Mouse (Mus musculus) fibroblast of lung, adult 2 months (primary cell): ENCODE results near the gene Bcat1.

Source experiments
- DNase-seq: peaks from one replicate; pipeline ENCODE4 v3.0.0-alpha.2; 2011; ENCODE audit warnings: low read depth

Bcat1 gene

DNA sequence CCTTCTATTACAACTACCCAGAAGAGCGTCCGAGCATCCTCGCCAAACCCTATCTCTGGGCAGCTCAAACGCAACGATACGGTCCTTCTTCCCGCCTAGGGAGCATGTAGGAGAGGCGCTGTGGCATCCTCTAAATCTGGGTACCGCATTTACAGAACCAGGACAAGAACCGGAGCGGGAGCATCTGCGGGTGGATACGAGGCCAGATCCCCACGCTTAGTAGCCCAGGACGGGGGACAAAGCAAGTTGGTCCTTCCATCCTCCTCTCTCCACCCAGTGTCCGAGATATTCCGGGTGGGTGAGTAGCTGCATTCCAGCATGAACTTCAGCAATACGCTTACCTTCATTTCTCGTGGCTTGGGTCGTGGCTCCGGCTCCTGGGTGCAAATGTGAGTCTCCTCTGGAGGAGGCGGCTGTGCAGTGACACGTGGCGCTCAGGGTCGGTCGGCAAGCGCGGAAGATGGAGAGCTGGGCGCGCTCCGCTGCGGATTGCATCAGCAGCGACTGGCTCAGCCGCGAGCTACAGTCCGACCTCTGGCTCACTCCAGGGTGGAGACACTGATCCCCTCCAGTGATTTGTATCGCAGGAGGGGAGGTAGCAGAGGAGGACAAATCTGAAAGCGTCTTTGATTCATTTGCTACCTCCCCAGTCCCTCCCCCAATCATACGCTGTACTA lies at the start of gene Bcat1:
Bcat1 (minus strand) TSS at position 637 of the 677 bp plus-strand sequence.
- DNase-seq = no peak

DNA sequence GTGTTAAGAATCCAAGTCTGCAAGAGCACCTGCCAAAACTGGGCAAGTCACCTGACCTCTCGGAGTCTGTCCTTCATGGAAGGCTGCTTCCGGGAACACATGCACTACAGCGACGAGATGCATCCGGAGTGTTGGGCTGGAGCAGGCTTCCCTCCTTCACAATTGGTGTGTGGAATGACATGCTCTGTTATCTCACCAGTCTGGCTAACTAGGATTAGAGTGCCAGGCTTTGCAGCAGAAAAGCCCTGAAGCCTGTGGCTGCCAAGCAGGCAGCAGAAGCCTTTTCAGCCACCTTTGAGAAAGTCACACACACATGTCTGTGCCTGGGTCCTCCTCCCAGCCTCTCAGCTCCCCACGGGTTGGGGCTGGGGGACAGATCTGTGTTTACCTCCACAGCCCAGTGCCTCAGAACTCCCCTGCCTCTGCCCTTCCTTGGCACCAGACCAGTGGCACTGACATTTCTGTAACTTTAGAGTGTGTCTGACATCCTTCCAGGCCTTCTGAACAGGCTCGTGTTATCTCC lies 49.7 kb upstream of the Bcat1 start:
- no peak for DNase-seq

DNA sequence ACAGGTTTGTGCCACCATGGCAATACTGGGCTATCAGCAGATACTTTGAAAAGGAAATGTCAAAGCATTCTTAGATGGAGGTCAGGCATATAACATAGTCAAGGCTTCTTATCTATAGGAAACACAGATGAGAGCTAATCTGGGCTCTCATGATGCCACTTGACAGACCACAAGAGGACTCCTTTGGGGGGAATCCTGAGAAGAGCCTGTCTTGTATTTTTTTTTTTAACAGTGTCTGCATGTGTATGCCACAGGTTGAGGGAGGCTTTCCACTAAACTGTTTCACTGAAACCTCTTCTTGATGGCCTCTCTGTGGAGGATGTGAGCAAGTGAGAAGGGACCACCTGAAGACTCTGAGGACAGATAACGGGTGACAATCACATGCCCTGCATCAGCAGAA lies 48.6 kb upstream of the Bcat1 start:
- DNase-seq = no peak

DNA sequence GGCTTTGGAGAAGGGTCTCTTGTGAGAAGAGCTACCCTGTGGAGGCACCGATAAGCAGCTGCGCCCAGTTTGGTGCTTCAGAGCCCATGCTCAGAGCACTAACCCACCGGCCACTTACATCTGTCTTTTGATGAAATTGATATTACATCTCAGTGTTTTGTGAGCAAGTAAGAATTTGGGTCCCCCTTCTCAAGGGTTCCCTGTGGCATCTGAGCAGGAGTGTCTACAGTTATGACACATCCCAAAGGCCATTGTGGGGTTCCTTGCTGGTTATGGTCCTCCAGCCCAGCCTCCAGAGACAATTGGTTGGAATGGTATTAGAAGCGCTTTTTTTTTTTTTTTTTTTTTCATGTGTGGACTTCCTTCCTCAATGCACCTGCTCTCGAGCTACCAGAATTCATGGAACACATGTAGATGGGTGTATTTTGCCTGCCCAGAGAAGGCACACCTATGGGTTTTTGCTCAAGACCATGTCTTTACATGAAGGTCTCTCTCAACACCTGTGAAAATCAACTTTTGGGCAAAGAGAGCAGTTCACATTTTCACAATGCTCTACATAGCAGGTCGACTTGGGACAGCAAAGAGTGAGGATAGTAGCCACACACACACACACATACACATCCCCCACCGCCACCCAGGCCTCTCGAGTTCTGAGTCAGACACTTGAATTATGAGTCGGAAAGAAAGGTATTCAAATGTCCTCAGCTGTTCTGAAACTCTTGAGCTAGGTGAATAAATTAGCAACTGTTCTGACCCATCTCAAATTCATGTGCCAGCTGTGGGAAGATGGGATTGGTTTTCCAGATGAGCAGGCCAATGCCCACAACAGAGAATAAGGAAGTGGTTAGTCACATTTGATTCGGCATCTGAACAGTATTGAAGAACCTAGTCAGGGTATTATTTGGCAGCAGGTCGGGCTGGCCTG lies 47.4 kb upstream of the Bcat1 start:
- no peak for DNase-seq

DNA sequence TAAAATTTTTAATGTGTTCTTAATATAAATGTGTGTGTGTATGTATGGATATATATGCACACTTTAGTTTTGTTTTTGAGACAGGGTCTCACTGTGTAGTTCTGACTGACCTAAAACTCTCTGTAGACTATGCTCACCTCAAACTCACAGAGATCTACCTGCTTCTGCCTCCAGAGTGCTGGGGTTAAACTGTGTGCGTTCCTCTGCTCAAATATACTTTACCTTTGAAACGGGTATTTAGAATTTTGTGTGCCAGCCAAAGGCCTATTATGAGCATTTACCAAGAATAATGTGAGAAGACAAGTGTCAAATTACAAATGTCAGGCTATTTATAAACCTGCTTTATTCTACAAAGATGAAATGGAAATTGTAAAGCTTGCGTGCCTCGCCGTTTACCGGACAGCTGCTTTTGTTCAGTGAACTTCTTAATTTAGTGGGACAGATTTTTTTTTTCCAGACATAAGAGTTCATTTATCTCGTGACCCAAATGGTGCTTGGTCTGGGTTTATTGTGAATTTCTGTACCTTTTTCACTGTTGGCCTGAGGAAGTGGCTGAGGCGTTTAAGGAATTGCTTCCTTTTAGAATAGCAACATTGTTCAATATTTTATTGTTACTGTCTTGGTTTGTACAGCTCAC lies 46.6 kb upstream of the Bcat1 start:
- no peak for DNase-seq

DNA sequence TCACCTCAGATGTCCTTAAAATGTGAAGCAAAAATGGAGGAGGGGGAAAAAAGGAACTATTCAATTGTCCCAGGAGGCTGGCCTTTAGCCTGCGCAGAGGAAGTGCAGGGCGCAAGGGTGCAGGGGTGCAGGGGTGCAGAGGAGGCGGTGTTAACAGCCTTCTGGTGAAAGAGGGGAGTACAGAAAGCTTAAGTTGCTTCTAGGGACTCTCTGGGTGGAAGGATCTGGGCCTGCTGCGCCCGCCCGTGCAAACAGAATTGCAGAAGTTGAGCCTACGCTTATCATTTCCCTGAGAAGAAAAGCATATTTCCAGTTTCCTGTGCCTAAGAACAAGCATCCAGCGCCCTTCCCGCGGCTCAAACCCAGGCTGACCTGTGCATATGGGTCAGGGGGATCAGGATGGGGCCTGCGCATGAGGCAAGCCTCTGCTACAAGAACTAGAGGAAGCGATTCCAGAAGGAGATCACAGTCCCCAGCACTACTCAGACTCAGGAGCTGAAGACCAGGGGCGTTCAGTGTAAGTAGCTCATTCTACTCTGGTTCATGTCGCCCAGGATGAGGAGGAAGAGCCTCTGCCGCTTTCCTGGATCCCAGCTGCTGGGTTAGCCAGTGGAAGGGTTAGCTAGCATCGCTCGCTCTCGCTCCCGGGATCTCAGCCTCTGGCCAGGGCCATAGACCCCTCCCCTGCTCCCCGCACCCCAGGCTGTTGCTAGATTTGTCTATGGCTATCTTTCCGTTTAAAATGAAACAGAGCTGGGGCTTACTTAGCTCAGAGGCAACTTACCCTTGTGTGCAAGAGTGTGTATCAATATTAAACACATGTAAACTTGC lies 45.8 kb upstream of the Bcat1 start:
- DNase-seq = no peak

DNA sequence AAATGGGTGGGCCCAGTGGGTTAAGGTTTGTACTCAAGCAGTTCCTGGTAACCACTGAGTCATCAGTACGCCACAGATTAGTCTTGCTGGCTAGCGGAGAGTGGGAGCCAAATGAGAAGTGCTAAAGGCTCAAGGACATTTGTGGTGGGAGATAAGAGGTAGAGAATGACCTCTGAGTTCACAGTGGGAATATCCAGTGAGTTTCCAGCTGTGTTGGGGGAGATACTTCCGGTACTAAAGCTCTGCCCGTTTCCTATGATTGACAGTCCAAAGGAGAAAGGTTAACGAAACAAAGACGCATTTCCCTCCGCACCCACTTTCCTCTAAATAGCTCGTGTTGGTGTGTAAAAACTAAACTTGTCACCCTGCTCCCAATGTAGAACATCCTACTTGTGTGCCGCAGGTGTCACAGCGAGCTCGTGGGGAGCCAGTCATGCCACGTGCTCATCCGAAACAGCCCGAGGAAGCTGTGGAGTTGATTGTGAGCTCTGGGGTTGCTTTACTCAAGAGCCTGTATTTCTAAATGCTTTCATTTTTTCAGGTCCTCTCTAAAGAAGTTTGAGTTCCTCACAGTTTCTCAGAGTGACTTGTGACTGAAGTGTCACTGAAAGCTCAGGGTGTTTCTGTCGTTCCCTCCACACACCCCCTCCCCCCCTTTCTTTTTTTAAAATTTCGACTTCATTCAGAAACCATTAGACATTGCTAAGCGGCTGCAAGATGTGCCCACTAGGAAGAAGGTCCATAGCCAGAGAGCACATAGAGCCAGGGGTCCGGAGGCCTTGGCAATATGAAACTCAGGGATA lies 45.0 kb upstream of the Bcat1 start:
- DNase-seq = no peak

DNA sequence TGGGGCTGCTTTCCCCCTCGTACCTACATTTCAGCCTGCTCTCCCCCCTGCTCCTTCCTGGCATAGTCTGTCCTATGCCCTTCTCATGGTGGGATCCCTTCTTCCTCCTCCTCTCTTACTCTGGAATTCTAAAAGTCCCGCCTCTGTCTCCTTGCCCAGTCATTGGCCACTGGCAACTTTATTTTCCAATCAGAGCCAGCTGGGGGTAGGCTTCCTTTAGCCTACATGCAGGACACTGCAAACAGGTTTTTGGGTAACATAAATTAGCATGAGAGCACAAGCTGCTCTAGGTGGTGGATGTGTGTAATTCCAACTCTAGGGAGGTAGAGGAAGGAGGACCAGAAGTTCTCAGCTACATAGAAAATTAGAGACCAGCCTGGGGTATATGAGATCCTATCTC lies 44.1 kb upstream of the Bcat1 start:
- DNase-seq = no peak

DNA sequence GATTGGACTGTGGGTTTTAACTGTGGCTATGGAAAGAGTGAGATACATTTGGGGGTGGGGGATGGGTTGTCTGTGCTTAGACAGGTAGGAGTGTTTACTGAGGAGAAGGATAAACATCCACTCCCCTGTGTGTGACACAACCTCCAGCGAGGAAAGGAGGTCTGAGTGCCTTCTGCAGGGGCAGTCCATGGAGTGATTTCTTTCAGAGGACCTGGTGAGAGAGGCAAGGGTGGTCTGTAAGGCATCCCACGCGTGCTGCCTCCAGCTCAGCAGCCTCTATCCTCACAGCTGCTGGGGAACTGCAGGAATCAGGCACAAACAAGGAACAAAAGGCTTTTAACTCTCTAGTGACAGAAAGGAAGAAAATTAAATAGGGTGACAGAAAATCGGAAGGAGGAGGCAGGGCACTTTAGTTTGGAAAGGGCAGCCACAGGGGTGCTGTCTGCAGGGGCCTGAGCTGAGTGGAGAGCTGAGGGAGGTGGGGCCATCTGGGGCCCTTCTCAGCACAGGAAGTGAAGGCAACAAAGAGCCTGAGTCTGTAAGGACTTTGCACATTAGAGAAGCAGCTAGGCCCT lies 40.2 kb upstream of the Bcat1 start:
- no peak for DNase-seq

DNA sequence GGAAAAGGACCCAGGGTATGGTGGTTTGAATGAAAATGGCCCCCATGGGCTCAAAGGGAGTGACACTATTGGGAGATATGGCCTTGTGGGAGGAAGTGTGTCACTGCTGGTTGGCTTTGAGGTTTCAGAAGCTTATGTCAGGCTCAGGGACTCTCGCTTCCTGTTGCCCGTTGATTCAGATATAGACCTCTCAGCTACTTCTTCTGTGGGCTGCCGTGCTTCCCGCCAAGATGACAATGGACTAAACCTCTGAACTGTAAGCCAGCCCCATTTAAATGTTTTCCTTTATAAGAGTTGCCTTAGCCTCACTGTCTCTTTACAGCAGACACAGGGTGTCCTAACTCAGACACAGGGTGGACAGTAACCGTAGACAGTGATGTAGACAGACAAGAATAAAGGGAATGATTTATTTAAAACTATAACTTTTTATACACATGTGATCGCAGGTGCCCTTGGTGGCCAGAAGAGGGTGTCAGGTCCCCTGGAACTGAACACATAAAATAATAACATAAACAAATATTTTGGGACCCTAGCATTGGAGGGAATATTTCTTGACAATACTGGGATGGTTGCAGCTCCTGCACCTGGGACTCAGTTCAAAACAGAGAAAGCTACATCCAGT lies 39.6 kb upstream of the Bcat1 start, which contains the start of gene Lrmp:
Lrmp (plus strand) TSS at position 178 of the 622 bp plus-strand sequence.
- DNase-seq = no peak

DNA sequence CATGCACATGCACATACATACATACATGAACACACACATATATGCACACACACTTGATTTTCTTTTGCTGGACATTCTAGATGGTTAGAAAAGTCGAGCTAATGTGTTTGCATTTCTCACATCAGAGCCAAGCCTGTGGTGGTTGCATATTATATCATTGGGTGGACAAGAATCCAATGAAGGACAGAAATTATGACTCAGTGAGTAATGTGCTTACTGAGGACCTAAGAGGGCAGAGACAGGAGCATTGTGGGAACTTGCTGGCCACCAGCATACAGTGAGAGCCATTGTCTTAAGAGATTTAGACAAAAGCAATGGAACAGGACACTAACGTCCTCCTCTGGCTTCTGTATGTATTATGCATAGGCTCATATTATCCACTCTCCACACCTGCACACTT lies 38.6 kb upstream of the Bcat1 start:
- DNase-seq = no peak

DNA sequence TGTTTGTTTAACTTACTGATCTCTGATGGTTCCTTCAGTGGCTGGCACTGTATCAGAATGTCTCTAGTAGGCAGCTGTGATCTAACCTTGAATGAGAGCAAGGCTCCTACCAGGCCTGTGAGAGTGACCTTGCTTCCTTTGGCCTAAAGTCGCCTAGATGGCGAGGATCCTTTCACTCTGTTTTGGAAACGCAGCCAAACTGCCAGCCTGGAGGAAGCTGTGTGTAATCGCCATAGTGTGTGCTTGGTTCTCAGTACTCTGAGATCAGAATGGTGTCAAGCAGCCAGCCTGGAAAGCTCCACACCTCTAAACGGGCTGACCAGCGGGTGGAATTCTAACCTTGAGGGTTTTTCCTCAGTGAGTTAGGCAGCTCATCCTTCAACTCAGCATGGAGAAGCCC lies 36.9 kb upstream of the Bcat1 start:
- no peak for DNase-seq

DNA sequence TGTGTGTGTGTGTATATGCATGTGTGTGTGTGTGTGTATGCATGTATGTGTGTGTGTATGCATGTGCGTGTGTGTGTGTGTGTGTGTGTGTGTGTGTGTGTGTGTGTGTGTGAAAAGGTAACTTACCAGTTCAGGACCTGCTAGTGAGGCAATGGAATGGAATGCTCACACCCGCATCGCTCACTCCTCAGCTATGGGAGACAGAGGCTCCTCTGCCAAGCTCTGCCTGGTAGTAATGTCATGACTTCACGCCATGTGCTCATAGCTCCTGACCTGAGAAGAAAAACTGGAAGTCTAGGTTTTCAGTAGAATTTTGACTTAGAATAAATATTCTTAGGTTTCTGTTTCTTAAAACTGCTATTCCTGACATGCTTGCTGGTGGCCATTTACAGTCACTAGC lies 34.8 kb upstream of the Bcat1 start:
- DNase-seq = no peak

DNA sequence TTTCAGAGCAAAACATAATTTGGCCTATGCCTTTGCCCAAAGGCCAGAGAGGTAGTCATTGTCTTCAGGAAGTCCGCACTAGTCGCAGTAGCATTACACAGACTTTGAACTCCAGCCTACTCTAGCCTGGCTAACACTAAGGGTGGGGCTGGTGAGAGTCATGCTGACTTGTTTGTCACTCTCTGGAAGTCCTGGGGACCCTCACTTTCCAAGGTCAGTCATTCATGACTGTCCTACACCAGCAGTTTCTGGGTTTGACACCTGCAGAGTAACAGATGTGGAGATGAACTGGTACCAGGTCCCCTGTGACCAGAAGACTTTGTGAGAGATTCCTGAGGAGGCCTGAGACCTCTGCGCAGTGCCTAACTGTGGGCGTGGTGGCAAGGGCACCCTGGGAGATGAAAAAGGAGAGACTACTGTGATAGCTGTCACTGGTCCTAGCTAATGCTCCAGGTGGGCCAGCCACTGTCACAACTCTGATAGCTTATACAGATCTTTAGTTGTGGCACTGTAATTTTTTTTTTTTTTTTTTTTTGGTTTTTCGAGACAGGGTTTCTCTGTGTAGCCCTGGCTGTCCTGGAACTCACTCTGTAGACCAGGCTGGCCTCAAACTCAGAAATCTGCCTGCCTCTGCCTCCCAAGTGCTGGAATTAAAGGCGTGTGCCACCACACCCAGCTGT lies 30.3 kb upstream of the Bcat1 start:
- DNase-seq = no peak

DNA sequence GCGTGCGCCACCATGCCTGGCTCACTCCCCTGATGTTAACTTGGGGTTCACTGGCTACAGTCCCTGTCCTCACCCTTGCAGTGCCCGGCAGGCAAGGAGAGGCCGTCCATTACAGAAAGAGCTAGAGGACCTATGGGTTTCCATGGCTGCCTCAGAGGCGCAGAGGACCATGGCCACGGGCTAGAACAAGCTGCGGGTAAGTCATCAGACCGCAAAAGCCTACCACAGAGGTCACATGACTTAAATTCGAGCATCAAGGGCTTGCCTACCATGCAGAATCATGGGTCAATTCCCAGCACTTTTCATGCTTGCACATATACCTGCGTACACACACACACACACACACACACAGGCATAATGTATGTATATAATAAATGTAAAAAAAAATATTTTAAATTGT lies 29.5 kb upstream of the Bcat1 start:
- no peak for DNase-seq

DNA sequence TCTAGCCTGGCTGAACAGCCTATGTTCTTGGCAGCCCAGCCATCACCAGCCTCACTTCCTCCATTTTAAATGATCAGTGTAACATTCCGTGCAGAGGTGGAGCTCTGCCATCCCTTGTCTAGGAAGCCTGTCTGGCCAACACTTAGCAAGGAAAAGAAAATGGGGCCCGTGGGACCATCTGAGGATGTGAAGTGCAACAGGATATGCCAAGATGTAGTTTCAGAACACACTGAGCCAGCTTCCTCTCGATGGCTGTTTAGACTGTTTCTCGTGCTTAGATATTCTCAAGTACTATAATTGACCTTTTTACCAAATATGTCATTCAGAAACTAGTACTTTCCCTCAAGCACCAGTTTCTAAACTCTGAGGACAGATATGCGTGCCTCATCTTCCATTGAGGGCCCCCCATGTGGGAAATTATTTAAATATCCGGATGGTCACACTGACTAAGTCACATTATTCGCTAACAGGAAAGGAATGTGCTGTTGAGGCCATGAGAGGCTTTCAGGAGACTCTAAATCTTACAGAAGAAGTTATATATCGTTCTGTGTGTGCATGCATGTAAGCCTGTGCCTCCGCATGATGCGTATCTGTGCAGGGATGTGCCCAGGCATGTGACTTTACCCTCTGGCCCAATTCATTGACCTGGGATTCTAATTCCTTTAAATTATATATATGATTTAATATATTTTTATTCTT lies 28.4 kb upstream of the Bcat1 start:
- no peak for DNase-seq

DNA sequence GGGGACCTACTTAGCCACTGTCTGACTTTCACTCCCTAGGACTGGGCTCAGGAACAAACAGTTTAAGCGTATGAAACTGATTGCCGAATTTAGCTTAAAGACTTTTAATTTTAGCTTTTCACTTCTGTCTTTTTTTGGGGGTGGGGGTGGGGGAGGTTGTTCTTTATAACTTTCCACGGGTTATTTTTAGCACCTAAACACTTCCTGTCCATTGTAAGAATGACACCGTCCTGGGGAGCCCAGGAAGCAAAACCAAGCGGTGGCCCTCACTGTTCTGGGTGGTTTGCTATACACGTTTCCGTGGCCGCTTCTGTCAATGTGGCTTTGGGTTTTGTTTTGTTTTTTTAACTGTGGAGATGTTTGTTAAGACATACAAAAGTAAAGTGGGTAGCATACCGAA lies 24.9 kb upstream of the Bcat1 start:
- DNase-seq = no peak

DNA sequence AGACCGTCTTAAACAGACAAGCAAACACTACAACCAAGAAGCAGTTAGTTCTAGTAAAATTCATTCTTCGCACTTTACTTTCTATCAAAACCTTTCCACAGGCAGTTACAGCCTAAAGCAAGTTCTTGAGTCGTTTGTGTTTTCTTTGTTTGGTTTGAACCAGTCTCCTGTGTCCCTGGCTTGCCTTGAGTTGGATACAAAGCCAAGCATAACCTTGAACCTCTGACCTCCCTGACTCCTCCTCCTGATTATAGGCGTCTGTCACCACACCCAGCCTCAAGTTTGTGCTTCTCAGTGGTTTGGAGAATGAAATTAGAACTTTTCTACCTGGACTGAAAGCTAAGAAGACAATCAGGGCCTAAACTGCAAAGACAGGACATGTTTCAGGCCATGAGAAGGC lies 18.4 kb upstream of the Bcat1 start:
- no peak for DNase-seq
